In the genomic region with DNA sequence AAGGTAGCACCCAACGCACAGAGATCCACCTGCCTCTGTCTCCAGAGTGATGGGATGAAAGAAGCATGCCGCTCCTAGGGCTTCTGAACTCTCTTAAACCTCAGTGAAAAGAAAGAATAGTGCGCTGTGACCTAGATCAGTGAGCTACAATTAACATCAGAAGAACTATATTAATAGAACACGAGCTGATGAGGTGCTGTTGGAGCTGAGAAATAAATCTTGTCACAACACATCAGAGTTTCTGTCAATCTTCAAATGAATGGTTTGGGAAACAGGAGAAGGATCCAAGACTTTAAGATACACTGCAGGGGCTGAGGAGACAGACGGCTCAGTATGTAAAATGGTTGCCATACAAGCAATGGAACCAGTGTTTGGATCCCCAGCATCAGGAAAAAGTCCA, we compare ENCODE assay signal across 32 mouse cellular contexts. TPM values are rescaled to one million over a fixed set of nuclear protein-coding genes. Genes with fewer than 3 reads are reported as not detected.
DNase-seq lines count a peak whose midpoint lies in the region; ATAC-seq and TF ChIP-seq lines count a peak whose summit lies in the region.
"Had no signal": no experiment of that assay in that cellular context is flagged by ENCODE, and none has a peak within 500 bp of the region (broad histone marks: within the 10 kb centered on the region; RNA-seq: fewer than 3 reads in every experiment).

No protein-coding gene starts in this region.

- TF ChIP-seq CTCF in forebrain, postnatal 0 days (IDR thresholded peaks at IDR 0.05; ENCODE audit: low read depth): no peak

- 0 out of 2 replicates have a peak, but pooled peaks cover 3% of the 10 kb centered on the region for H3K4me1 ChIP-seq in forebrain, postnatal 0 days (ENCODE audit: insufficient read depth)
- H3K4me1 ChIP-seq in forebrain, embryonic 15.5 days: peaks cover 17% of the 10 kb centered on the region
- peaks cover 44% of the 10 kb centered on the region for H3K4me1 ChIP-seq in heart, embryonic 15.5 days (replicated peaks)
- peaks cover 35% of the 10 kb centered on the region for H3K4me1 ChIP-seq in midbrain, embryonic 10.5 days
- 0 out of 2 replicates have a peak, but pooled peaks cover 6% of the 10 kb centered on the region for H3K4me1 ChIP-seq in midbrain, embryonic 15.5 days

- no peak for DNase-seq in forebrain, postnatal 0 days
- no peak for DNase-seq in heart, adult 8-10 months (ENCODE audit: low spot score)
- no peak for DNase-seq in midbrain, embryonic 10.5 days (ENCODE audit: low spot score)
- peak; percentile 63 for DNase-seq in retina, embryonic 14.5 days (ENCODE audit: low spot score)
- no peak for DNase-seq in adrenal gland, adult 18-20 months (ENCODE audit: low spot score in 2 of 2)
- DNase-seq: adrenal gland, adult 8-10 months; adrenal gland, postnatal 25 days; B cell, adult 2 months; cerebellum, adult 11-12 months; cerebellum, adult 8-10 months; cerebellum, postnatal 10 days; cerebellum, postnatal 36 days; embryo, embryonic 11 days; gastrocnemius, postnatal 14 days; heart, postnatal 14 days; kidney, adult 11 months; kidney, adult 8-10 months had no signal

- WGBS in forebrain, postnatal 0 days: 43% methylated on average over 5 of the region's 5 CpGs
- WGBS in forebrain, embryonic 15.5 days: 49% methylated on average over 5 of the region's 5 CpGs
- 63% methylated on average over 5 of the region's 5 CpGs for WGBS in heart, embryonic 15.5 days
- WGBS in midbrain, embryonic 10.5 days: 78% methylated on average over 5 of the region's 5 CpGs
- WGBS in midbrain, embryonic 15.5 days: 53% methylated on average over 5 of the region's 5 CpGs

- H3K36me3 ChIP-seq in forebrain, postnatal 0 days (ENCODE audit: insufficient read depth): no peaks in the 10 kb centered on the region
- peaks cover 8% of the 10 kb centered on the region; the same call in 1 of the 2 replicates for H3K36me3 ChIP-seq in forebrain, embryonic 15.5 days
- peaks cover 9% of the 10 kb centered on the region for H3K36me3 ChIP-seq in heart, embryonic 15.5 days
- H3K36me3 ChIP-seq in midbrain, embryonic 10.5 days: peaks cover 19% of the 10 kb centered on the region
- peaks cover 3% of the 10 kb centered on the region; the same call in 1 of the 2 replicates for H3K36me3 ChIP-seq in midbrain, embryonic 15.5 days (replicated peaks)
- H3K36me3 ChIP-seq: G1E had no signal

- peak; percentile 66 for ATAC-seq in forebrain, postnatal 0 days
- no peak for ATAC-seq in forebrain, embryonic 15.5 days (replicated peaks)
- no peak for ATAC-seq in heart, embryonic 15.5 days (replicated peaks; ENCODE audit: insufficient number of reproducible peaks, insufficient read depth, low FRiP score, low read depth)
- no peak for ATAC-seq in midbrain, embryonic 15.5 days (replicated peaks)
- ATAC-seq: forebrain, embryonic 13.5 days had no signal

- no peak overlapping the region for H3K27ac ChIP-seq in forebrain, postnatal 0 days (ENCODE audit: low read depth, low read length)
- no peak overlapping the region for H3K27ac ChIP-seq in forebrain, embryonic 15.5 days (replicated peaks)
- 0 out of 2 replicates have a peak overlapping the region, but pooled peaks have one; percentile 4 for H3K27ac ChIP-seq in heart, embryonic 15.5 days
- H3K27ac ChIP-seq in midbrain, embryonic 10.5 days (replicated peaks): peak overlapping the region; percentile 49
- H3K27ac ChIP-seq in midbrain, embryonic 15.5 days: no peak overlapping the region
- H3K27ac ChIP-seq: embryonic facial prominence, embryonic 10.5 days; embryonic facial prominence, embryonic 13.5 days; forebrain, embryonic 13.5 days; hindbrain, embryonic 12.5 days; hindbrain, embryonic 15.5 days had no signal

- no peak overlapping the region for H3K9ac ChIP-seq in forebrain, postnatal 0 days
- no peak overlapping the region for H3K9ac ChIP-seq in forebrain, embryonic 15.5 days (replicated peaks)
- H3K9ac ChIP-seq in heart, embryonic 15.5 days: no peak overlapping the region
- H3K9ac ChIP-seq in midbrain, embryonic 15.5 days: no peak overlapping the region
- H3K9ac ChIP-seq: embryonic facial prominence, embryonic 13.5 days; forebrain, embryonic 13.5 days; heart, embryonic 12.5 days; hindbrain, embryonic 12.5 days; hindbrain, embryonic 15.5 days had no signal

- H3K4me2 ChIP-seq in forebrain, postnatal 0 days (ENCODE audit: low read depth): no peak overlapping the region
- H3K4me2 ChIP-seq in forebrain, embryonic 15.5 days (replicated peaks): no peak overlapping the region
- no peak overlapping the region for H3K4me2 ChIP-seq in heart, embryonic 15.5 days
- no peak overlapping the region for H3K4me2 ChIP-seq in midbrain, embryonic 15.5 days
- H3K4me2 ChIP-seq: embryonic facial prominence, embryonic 13.5 days; forebrain, embryonic 13.5 days; heart, embryonic 12.5 days; hindbrain, embryonic 12.5 days; hindbrain, embryonic 15.5 days had no signal

- H3K27me3 ChIP-seq in forebrain, postnatal 0 days (ENCODE audit: insufficient read depth, low read length): no peaks in the 10 kb centered on the region
- no peaks in the 10 kb centered on the region for H3K27me3 ChIP-seq in forebrain, embryonic 15.5 days
- H3K27me3 ChIP-seq in heart, embryonic 15.5 days: no peaks in the 10 kb centered on the region
- no peaks in the 10 kb centered on the region for H3K27me3 ChIP-seq in midbrain, embryonic 10.5 days (ENCODE audit: low read depth, poor library complexity, severe bottlenecking)
- no peaks in the 10 kb centered on the region for H3K27me3 ChIP-seq in midbrain, embryonic 15.5 days (replicated peaks)
- H3K27me3 ChIP-seq: CH12.LX; embryonic facial prominence, embryonic 13.5 days; forebrain, embryonic 13.5 days; heart, embryonic 12.5 days; hindbrain, embryonic 12.5 days; hindbrain, embryonic 15.5 days had no signal

- no peaks in the 10 kb centered on the region for H3K9me3 ChIP-seq in forebrain, postnatal 0 days (ENCODE audit: low read length)
- H3K9me3 ChIP-seq in forebrain, embryonic 15.5 days: no peaks in the 10 kb centered on the region
- H3K9me3 ChIP-seq in heart, embryonic 15.5 days (replicated peaks): no peaks in the 10 kb centered on the region
- no peaks in the 10 kb centered on the region for H3K9me3 ChIP-seq in midbrain, embryonic 10.5 days (replicated peaks)
- H3K9me3 ChIP-seq in midbrain, embryonic 15.5 days: no peaks in the 10 kb centered on the region
- H3K9me3 ChIP-seq: embryonic facial prominence, embryonic 10.5 days; embryonic facial prominence, embryonic 13.5 days; forebrain, embryonic 13.5 days; G1E; heart, embryonic 12.5 days; hindbrain, embryonic 12.5 days; hindbrain, embryonic 15.5 days had no signal

- H3K4me3 ChIP-seq in forebrain, postnatal 0 days (ENCODE audit: low read depth, low read length): no peak overlapping the region
- H3K4me3 ChIP-seq in forebrain, embryonic 15.5 days: no peak overlapping the region
- H3K4me3 ChIP-seq in heart, embryonic 15.5 days: no peak overlapping the region
- no peak overlapping the region for H3K4me3 ChIP-seq in midbrain, embryonic 10.5 days
- no peak overlapping the region for H3K4me3 ChIP-seq in midbrain, embryonic 15.5 days
- H3K4me3 ChIP-seq: embryonic facial prominence, embryonic 10.5 days; embryonic facial prominence, embryonic 13.5 days; erythroblast, embryonic 14.5 days; forebrain, embryonic 13.5 days; heart, embryonic 12.5 days; hindbrain, embryonic 12.5 days; hindbrain, embryonic 15.5 days had no signal

RNA-seq across cellular contexts. Expression of a gene that starts 19.0 kb away (rescaled TPM):
- 32.7 and 45.3 TPM in 2 replicates for total RNA-seq in forebrain, postnatal 0 days (2014; rRNA removed)
- polyA plus RNA-seq in forebrain, postnatal 0 days (2015; fragmentation: Nextera tagmentation; extraction: Ambion mirVana): 3.0 and 4.4 TPM in 2 replicates
- polyA plus RNA-seq in forebrain, embryonic 15.5 days (2015; fragmentation: Nextera tagmentation; extraction: Ambion mirVana): 9.1 and 10.4 TPM in 2 replicates
- 9.1 and 9.3 TPM in 2 replicates for polyA plus RNA-seq in heart, embryonic 15.5 days (2015; fragmentation: Nextera tagmentation; extraction: Ambion mirVana)
- 10 to 100 TPM; 14.8 to 34.3 (median 24.0) TPM for total RNA-seq in heart, adult 8-10 months (2022)
- polyA plus RNA-seq in midbrain, embryonic 10.5 days (2016; fragmentation: Nextera tagmentation; extraction: Ambion mirVana): 7.3 and 8.4 TPM in 2 replicates
- 7.5 and 8.2 TPM in 2 replicates for polyA plus RNA-seq in midbrain, embryonic 15.5 days (2015; fragmentation: Nextera tagmentation; extraction: Ambion mirVana)
- 10 to 100 TPM; 11.0 to 11.8 TPM for total RNA-seq in adrenal gland, adult 18-20 months (2021)
- total RNA-seq: CH12.LX had no signal
- polyA plus RNA-seq: G1E had no signal

RNA-seq across cellular contexts. Expression of a gene that starts 39.3 kb away (rescaled TPM):
- total RNA-seq in forebrain, postnatal 0 days (2014; rRNA removed): not detected in 2 replicates
- 9.6 and 14.8 TPM in 2 replicates for polyA plus RNA-seq in forebrain, postnatal 0 days (2015; fragmentation: Nextera tagmentation; extraction: Ambion mirVana)
- polyA plus RNA-seq in forebrain, embryonic 15.5 days (2015; fragmentation: Nextera tagmentation; extraction: Ambion mirVana): 27.4 and 30.3 TPM in 2 replicates
- polyA plus RNA-seq in heart, embryonic 15.5 days (2015; fragmentation: Nextera tagmentation; extraction: Ambion mirVana): 27.1 and 29.3 TPM in 2 replicates
- not detected for total RNA-seq in heart, adult 8-10 months (2022)
- 21.8 and 22.8 TPM in 2 replicates for polyA plus RNA-seq in midbrain, embryonic 10.5 days (2016; fragmentation: Nextera tagmentation; extraction: Ambion mirVana)
- 22.1 and 26.4 TPM in 2 replicates for polyA plus RNA-seq in midbrain, embryonic 15.5 days (2015; fragmentation: Nextera tagmentation; extraction: Ambion mirVana)
- total RNA-seq in adrenal gland, adult 18-20 months (2021): not detected
- total RNA-seq: adrenal gland, adult 8-10 months; adrenal gland, postnatal 25 days; CH12.LX; gastrocnemius, adult 18-20 months; gastrocnemius, postnatal 14 days; heart, postnatal 14 days; hematopoietic stem cell, adult 5-6 weeks had no signal
- polyA plus RNA-seq: cortical plate, adult 2 months; erythroblast, embryonic 14.5 days; G1E had no signal

RNA-seq across cellular contexts. Expression of a gene that starts 44.0 kb away (rescaled TPM):
- total RNA-seq in forebrain, postnatal 0 days (2014; rRNA removed): 4.7 and 5.3 TPM in 2 replicates
- 1.7 and 2.2 TPM in 2 replicates for polyA plus RNA-seq in forebrain, postnatal 0 days (2015; fragmentation: Nextera tagmentation; extraction: Ambion mirVana)
- 5.0 TPM in 2 replicates for polyA plus RNA-seq in forebrain, embryonic 15.5 days (2015; fragmentation: Nextera tagmentation; extraction: Ambion mirVana)
- polyA plus RNA-seq in heart, embryonic 15.5 days (2015; fragmentation: Nextera tagmentation; extraction: Ambion mirVana): 7.6 and 9.7 TPM in 2 replicates
- total RNA-seq in heart, adult 8-10 months (2022): 10 to 100 TPM in 3 of 4 experiments, 1 to 10 TPM in 1; 10.0 to 11.3 (median 10.6) TPM
- 8.8 and 9.9 TPM in 2 replicates for polyA plus RNA-seq in midbrain, embryonic 10.5 days (2016; fragmentation: Nextera tagmentation; extraction: Ambion mirVana)
- polyA plus RNA-seq in midbrain, embryonic 15.5 days (2015; fragmentation: Nextera tagmentation; extraction: Ambion mirVana): 3.2 and 4.2 TPM in 2 replicates
- 10 to 100 TPM; 22.7 to 35.3 TPM for total RNA-seq in adrenal gland, adult 18-20 months (2021)

Comparison
In these comparisons a context has a peak if more than half of its experiments do, and no peak if none do; other contexts are left out.
1. H3K27ac ChIP-seq: peak in heart, embryonic 15.5 days (single experiment) and midbrain, embryonic 10.5 days (single experiment); none in forebrain, postnatal 0 days (single experiment), forebrain, embryonic 15.5 days (single experiment) and midbrain, embryonic 15.5 days (single experiment).